Mouse (Mus musculus): ENCODE measurements at regions not wholly inside any gene's neighbourhood (a gene's known extent, or its start where the extent isn't known, plus 50 kb on each side); places are given as distances from the start of the nearest gene placed in this dataset.
A peak's percentile ranks its signal among the peaks of the same experiment; 100 is the strongest.

- peaks cover 28% of the 10 kb centered on the region in 2 experiments for H3K4me1 ChIP-seq (replicated peaks; ENCODE audit: control insufficient read depth in 2 of 2, insufficient read depth in 2 of 2, low read length in 1 of 2)
- TF ChIP-seq EP300 (IDR thresholded peaks at IDR 0.05; ENCODE audit: low read depth) (no peak), CTCF (IDR thresholded peaks at IDR 0.05; ENCODE audit: low read depth) (no peak)
- no peak overlapping the region for H3K4me2 ChIP-seq (ENCODE audit: low read depth)
- 35% methylated on average over 6 of the region's 6 CpGs for WGBS (ENCODE audit: insufficient replicate concordance)
- no peak overlapping the region for H3K4me3 ChIP-seq (ENCODE audit: insufficient read depth in 1 of 2, low read depth in 2 of 2, low read length in 2 of 2)
- no peaks in the 10 kb centered on the region for H3K9me3 ChIP-seq (ENCODE audit: control insufficient read depth, low read length)
- H3K27me3 ChIP-seq (ENCODE audit: control insufficient read depth, insufficient read depth, low read length) = no peaks in the 10 kb centered on the region; the same call in 1 of the 2 replicates
- no peak overlapping the region for H3K27ac ChIP-seq
- no peak overlapping the region for H3K9ac ChIP-seq (replicated peaks)
- DNase-seq (ENCODE audit: low read depth in 3 of 3, low spot score in 3 of 3) = no peak
- no peak for ATAC-seq (ENCODE audit: insufficient read depth)
- H3K36me3 ChIP-seq (replicated peaks; ENCODE audit: control insufficient read depth, insufficient read depth, low read depth) = no peaks in the 10 kb centered on the region
These were observed 227.6 kb upstream of the Irx3 start for GRCm38 (mm10) chr8:92029516-92029915.

GRCm38 (mm10) chr8:92028308-92028707 lies 226.4 kb upstream of the Irx3 start:
- ATAC-seq (ENCODE audit: insufficient read depth) (peak; percentile 70), DNase-seq (ENCODE audit: low read depth in 3 of 3, low spot score in 3 of 3) (peak in 2 of 3 experiments; percentile 3 to 32)
- Histone ChIP-seq H3K9ac (replicated peaks) (no peak overlapping the region), H3K36me3 (replicated peaks; ENCODE audit: control insufficient read depth, insufficient read depth, low read depth) (no peaks in the 10 kb centered on the region), H3K27ac (no peak overlapping the region), H3K4me3 (ENCODE audit: insufficient read depth in 1 of 2, low read depth in 2 of 2, low read length in 2 of 2) (no peak overlapping the region), H3K4me1 (replicated peaks; ENCODE audit: control insufficient read depth in 2 of 2, insufficient read depth in 2 of 2, low read length in 1 of 2) (peaks cover 28 to 31% of the 10 kb centered on the region in 2 experiments), H3K9me3 (ENCODE audit: control insufficient read depth, low read length) (no peaks in the 10 kb centered on the region), H3K4me2 (ENCODE audit: low read depth) (no peak overlapping the region), H3K27me3 (ENCODE audit: control insufficient read depth, insufficient read depth, low read length) (no peaks in the 10 kb centered on the region; the same call in 1 of the 2 replicates)
- TF ChIP-seq CTCF (IDR thresholded peaks at IDR 0.05; ENCODE audit: low read depth) (no peak), EP300 (IDR thresholded peaks at IDR 0.05; ENCODE audit: low read depth) (peak; percentile 65)
- WGBS (ENCODE audit: insufficient replicate concordance) = 2% methylated on average over 6 of the region's 6 CpGs

- 28% methylated on average over 8 of the region's 8 CpGs for WGBS (ENCODE audit: insufficient replicate concordance)
- ATAC-seq (ENCODE audit: insufficient read depth) = no peak
- TF ChIP-seq CTCF (IDR thresholded peaks at IDR 0.05; ENCODE audit: low read depth) (no peak), EP300 (IDR thresholded peaks at IDR 0.05; ENCODE audit: low read depth) (no peak)
- no peak overlapping the region for H3K27ac ChIP-seq
- H3K36me3 ChIP-seq (replicated peaks; ENCODE audit: control insufficient read depth, insufficient read depth, low read depth) = no peaks in the 10 kb centered on the region
- H3K4me2 ChIP-seq (ENCODE audit: low read depth) = no peak overlapping the region
- no peaks in the 10 kb centered on the region; the same call in 1 of the 2 replicates for H3K27me3 ChIP-seq (ENCODE audit: control insufficient read depth, insufficient read depth, low read length)
- peaks cover 28 to 35% of the 10 kb centered on the region in 2 experiments for H3K4me1 ChIP-seq (replicated peaks; ENCODE audit: control insufficient read depth in 2 of 2, insufficient read depth in 2 of 2, low read length in 1 of 2)
- H3K9ac ChIP-seq (replicated peaks) = no peak overlapping the region
- DNase-seq (ENCODE audit: low read depth in 3 of 3, low spot score in 3 of 3) = no peak
- H3K4me3 ChIP-seq (ENCODE audit: insufficient read depth in 1 of 2, low read depth in 2 of 2, low read length in 2 of 2) = no peak overlapping the region
- no peaks in the 10 kb centered on the region for H3K9me3 ChIP-seq (ENCODE audit: control insufficient read depth, low read length)
These were observed 222.3 kb upstream of the Irx3 start for GRCm38 (mm10) chr8:92024133-92024532.

GRCm38 (mm10) chr8:92021521-92021920 lies 219.7 kb upstream of the Irx3 start:
- Histone ChIP-seq H3K4me3 (ENCODE audit: insufficient read depth in 1 of 2, low read depth in 2 of 2, low read length in 2 of 2) (no peak overlapping the region), H3K9me3 (ENCODE audit: control insufficient read depth, low read length) (no peaks in the 10 kb centered on the region), H3K4me2 (ENCODE audit: low read depth) (no peak overlapping the region), H3K9ac (replicated peaks) (no peak overlapping the region), H3K27ac (no peak overlapping the region), H3K27me3 (ENCODE audit: control insufficient read depth, insufficient read depth, low read length) (no peaks in the 10 kb centered on the region; the same call in 1 of the 2 replicates), H3K4me1 (replicated peaks; ENCODE audit: control insufficient read depth in 2 of 2, insufficient read depth in 2 of 2, low read length in 1 of 2) (peaks cover 9 to 14% of the 10 kb centered on the region in 2 experiments; a peak in 3 of 4 replicates), H3K36me3 (replicated peaks; ENCODE audit: control insufficient read depth, insufficient read depth, low read depth) (no peaks in the 10 kb centered on the region)
- ATAC-seq (ENCODE audit: insufficient read depth) (no peak), DNase-seq (ENCODE audit: low read depth in 3 of 3, low spot score in 3 of 3) (no peak)
- TF ChIP-seq CTCF (IDR thresholded peaks at IDR 0.05; ENCODE audit: low read depth) (no peak), EP300 (IDR thresholded peaks at IDR 0.05; ENCODE audit: low read depth) (no peak)
- WGBS (ENCODE audit: insufficient replicate concordance) = 55% methylated on average over 3 of the region's 3 CpGs

GRCm38 (mm10) chr8:92014704-92015103 lies 212.8 kb upstream of the Irx3 start:
- Histone ChIP-seq H3K36me3 (replicated peaks; ENCODE audit: control insufficient read depth, insufficient read depth, low read depth) (no peaks in the 10 kb centered on the region), H3K4me2 (ENCODE audit: low read depth) (no peak overlapping the region), H3K4me3 (ENCODE audit: insufficient read depth in 1 of 2, low read depth in 2 of 2, low read length in 2 of 2) (no peak overlapping the region), H3K9ac (replicated peaks) (no peak overlapping the region), H3K27me3 (ENCODE audit: control insufficient read depth, insufficient read depth, low read length) (no peaks in the 10 kb centered on the region), H3K27ac (no peak overlapping the region), H3K4me1 (replicated peaks; ENCODE audit: control insufficient read depth in 2 of 2, insufficient read depth in 2 of 2, low read length in 1 of 2) (peaks cover 11 to 15% of the 10 kb centered on the region in 2 experiments), H3K9me3 (ENCODE audit: control insufficient read depth, low read length) (no peaks in the 10 kb centered on the region)
- DNase-seq (ENCODE audit: low read depth in 3 of 3, low spot score in 3 of 3) = peak in 1 of 3 experiments; percentile 47
- peak; percentile 76 for TF ChIP-seq EP300 (IDR thresholded peaks at IDR 0.05; ENCODE audit: low read depth)
- TF ChIP-seq CTCF (IDR thresholded peaks at IDR 0.05; ENCODE audit: low read depth) = no peak
- WGBS (ENCODE audit: insufficient replicate concordance) = 11% methylated on average over 4 of the region's 4 CpGs
- ATAC-seq (ENCODE audit: insufficient read depth) = peak; percentile 93
